Mouse (Mus musculus) ES-Bruce4 (cell line): ENCODE results near the gene Rapgef4.

Experiments used
- CTCF ChIP-seq: IDR thresholded peaks from one replicate; pipeline ENCODE4 v1.8.1; 2011; ENCODE audit warnings: low read depth, low read length
- EP300 ChIP-seq: IDR thresholded peaks from 2 replicates; pipeline ENCODE4 v1.6.1; 2011; ENCODE audit warnings: low read depth, low read length; ENCODE audit not compliant: insufficient read depth

GRCm38 (mm10) chr2:72217336-72217735, 236.3 kb downstream of the Rapgef4 start:
- TF ChIP-seq CTCF (no peak), EP300 (no peak)
